Mouse (Mus musculus) C3H10T1/2 (cell line): ENCODE measurements around the gene Rhbdd2. TPM values are rescaled to one million over a fixed set of nuclear protein-coding genes. Genes with fewer than 3 reads are reported as not detected.

Experiments used
- polyA plus RNA-seq, 2 experiments: library from polyadenylated mRNA; unstranded; fragments of >200 nt; fragmentation: generic; extraction: Trizol; gene quantifications; one replicate each; pipeline ENCODE4 v1.2.1; 2012; ENCODE audit warnings: missing spikeins in 2 of 2

Rhbdd2 gene
- polyA plus RNA-seq, result 10 to 100 TPM in 1 of 2 experiments, 1 to 10 TPM in 1; 7.8 to 14.4 TPM

GRCm38 (mm10) chr5:135632117-135632796, at the start of gene Rhbdd2:
Gene Rhbdd2, plus strand, starts transcription at chr5:135632618.

GRCm38 (mm10) chr5:135669741-135670275, 37.4 kb downstream of the Rhbdd2 start, which contains the start of gene Por:
Gene Por, plus strand, starts transcription at chr5:135670033.

Other genes with a start within 250 kb of the Rhbdd2 start
- 10 to 100 TPM in 1 of 2 experiments, 1 to 10 TPM in 1; 5.6 to 13.6 TPM for gene Pom121, start 238.1 kb upstream of the Rhbdd2 start, polyA plus RNA-seq
- 10 to 100 TPM in 1 of 2 experiments, 1 to 10 TPM in 1; 7.4 to 16.2 TPM for gene Hip1, start 87.5 kb upstream of the Rhbdd2 start, polyA plus RNA-seq
- not detected for gene Ccl26, start 69.0 kb upstream of the Rhbdd2 start, polyA plus RNA-seq
- not detected for gene Ccl24, start 59.6 kb upstream of the Rhbdd2 start, polyA plus RNA-seq
- 10 to 100 TPM; 61.0 to 74.2 TPM for gene Por, start 37.4 kb downstream of the Rhbdd2 start, polyA plus RNA-seq
- 100 to 1,000 TPM in 1 of 2 experiments, 10 to 100 TPM in 1; 50.4 to 118 TPM for gene Tmem120a, start 111.8 kb downstream of the Rhbdd2 start, polyA plus RNA-seq
- gene Styxl1, start 145.8 kb downstream of the Rhbdd2 start, polyA plus RNA-seq, result under 1 TPM; 0.05 to 0.77 TPM
- gene Mdh2, start 145.9 kb downstream of the Rhbdd2 start, polyA plus RNA-seq, result 100 to 1,000 TPM; 352 to 529 TPM
- gene Srrm3, start 174.3 kb downstream of the Rhbdd2 start, polyA plus RNA-seq, result under 1 TPM in 1 of 2 experiments, not detected in 1; 0.01 TPM